Mouse (Mus musculus) small intestine, adult 2 months (tissue): ENCODE results near the gene Otogl.

Experiments used
- CTCF ChIP-seq: fragments of 200-500 bp; IDR thresholded peaks from 2 replicates; pipeline ENCODE4 v1.5.1; 2012; ENCODE audit warnings: low read depth, mild to moderate bottlenecking, control low read depth, inconsistent platforms, low read length, moderate library complexity, mixed read lengths; ENCODE audit not compliant: insufficient replicate concordance, insufficient read length; ENCODE audit errors: extremely low read depth
- POLR2A ChIP-seq: fragments of 200-500 bp; IDR thresholded peaks from 2 replicates; pipeline ENCODE4 v1.6.1; 2012; ENCODE audit warnings: low read depth, mild to moderate bottlenecking, control low read depth, inconsistent platforms, low read length, moderate library complexity

DNA sequence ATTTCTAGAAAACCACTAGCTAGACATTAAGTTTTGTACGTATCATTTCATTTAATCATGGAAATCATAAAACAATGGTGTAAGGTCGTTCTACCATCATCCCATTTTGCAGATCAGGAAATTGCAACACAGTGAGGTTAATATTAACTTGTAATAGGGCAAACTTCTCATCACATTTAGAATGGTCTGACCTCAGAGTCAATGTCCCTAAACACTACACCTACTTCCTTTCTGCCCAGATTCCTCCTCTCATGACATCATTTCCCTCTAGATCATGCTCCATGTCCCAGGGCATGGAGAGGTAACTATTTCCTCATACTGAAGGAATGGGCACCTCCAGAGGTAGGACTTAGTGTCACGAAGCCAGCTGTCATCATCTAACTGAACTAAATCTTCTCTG lies 22.1 kb upstream of the Otogl start:
- no peak for TF ChIP-seq POLR2A
- TF ChIP-seq CTCF, result no peak
